Comparison of ENCODE assay signal across 10 mouse cellular contexts in genomic region chr15:25715996-25716395, GRCm38 (mm10).
DNase-seq lines count a peak whose midpoint lies in the region; ATAC-seq and TF ChIP-seq lines count a peak whose summit lies in the region.
"Had no signal": no experiment of that assay in that cellular context is flagged by ENCODE, and none has a peak within 500 bp of the region (broad histone marks: within the 10 kb centered on the region; RNA-seq: fewer than 3 reads in every experiment).

No protein-coding gene starts in this region.

- no peak overlapping the region for H3K4me2 ChIP-seq in kidney, embryonic 14.5 days (replicated peaks; ENCODE audit: low read depth, low read length)
- H3K4me2 ChIP-seq in hindbrain, embryonic 11.5 days (replicated peaks; ENCODE audit: low read depth, low read length), result no peak overlapping the region
- H3K4me2 ChIP-seq in intestine, postnatal 0 days (replicated peaks; ENCODE audit: low read depth), result no peak overlapping the region
- peak overlapping the region; percentile 24; the same call in 1 of the 2 replicates for H3K4me2 ChIP-seq in midbrain, embryonic 15.5 days

- H3K4me3 ChIP-seq in kidney, embryonic 14.5 days (ENCODE audit: low read length), result no peak overlapping the region
- H3K4me3 ChIP-seq in hindbrain, embryonic 11.5 days (ENCODE audit: low read depth, low read length), result no peak overlapping the region
- no peak overlapping the region for H3K4me3 ChIP-seq in intestine, postnatal 0 days (ENCODE audit: low read depth, low read length)
- H3K4me3 ChIP-seq in midbrain, embryonic 15.5 days, result no peak overlapping the region

- no peak for TF ChIP-seq CTCF in intestine, postnatal 0 days (IDR thresholded peaks at IDR 0.05; ENCODE audit: low read depth)

- WGBS in kidney, embryonic 14.5 days, result 73% methylated on average over 11 of the region's 11 CpGs
- 36% methylated on average over 11 of the region's 11 CpGs for WGBS in hindbrain, embryonic 11.5 days
- 55% methylated on average over 11 of the region's 11 CpGs for WGBS in intestine, postnatal 0 days
- 29% methylated on average over 11 of the region's 11 CpGs for WGBS in midbrain, embryonic 15.5 days

- no peaks in the 10 kb centered on the region for H3K9me3 ChIP-seq in kidney, embryonic 14.5 days (ENCODE audit: control insufficient read depth, low read length)
- no peaks in the 10 kb centered on the region for H3K9me3 ChIP-seq in hindbrain, embryonic 11.5 days (ENCODE audit: control insufficient read depth, low read length)
- H3K9me3 ChIP-seq in intestine, postnatal 0 days (ENCODE audit: control insufficient read depth), result no peaks in the 10 kb centered on the region
- H3K9me3 ChIP-seq in midbrain, embryonic 15.5 days, result no peaks in the 10 kb centered on the region

- peaks cover 15% of the 10 kb centered on the region; the same call in 1 of the 2 replicates for H3K36me3 ChIP-seq in kidney, embryonic 14.5 days (ENCODE audit: control insufficient read depth, insufficient read depth, low read length)
- H3K36me3 ChIP-seq in hindbrain, embryonic 11.5 days (ENCODE audit: control insufficient read depth, insufficient read depth, low read length), result no peaks in the 10 kb centered on the region
- H3K36me3 ChIP-seq in intestine, postnatal 0 days (ENCODE audit: control insufficient read depth, insufficient read depth), result peaks cover 6% of the 10 kb centered on the region; the same call in 1 of the 2 replicates
- H3K36me3 ChIP-seq in midbrain, embryonic 15.5 days (replicated peaks), result no peaks in the 10 kb centered on the region

- ATAC-seq in kidney, embryonic 14.5 days (ENCODE audit: low FRiP score, low TSS enrichment), result no peak
- peak; percentile 28; the same call in 1 of the 2 replicates for ATAC-seq in hindbrain, embryonic 11.5 days (ENCODE audit: low FRiP score)
- 0 out of 2 replicates have a peak, but pooled peaks have one; percentile 9 for ATAC-seq in intestine, postnatal 0 days
- ATAC-seq in midbrain, embryonic 15.5 days (replicated peaks), result no peak
- ATAC-seq in activated CD4-positive, CD25-positive, alpha-beta regulatory T cell, adult 4 months, result no peak

- no peaks in the 10 kb centered on the region; the same call in 1 of the 2 replicates for H3K4me1 ChIP-seq in kidney, embryonic 14.5 days (ENCODE audit: control insufficient read depth, insufficient read depth, low read length)
- 0 out of 2 replicates have a peak, but pooled peaks cover 2% of the 10 kb centered on the region for H3K4me1 ChIP-seq in hindbrain, embryonic 11.5 days (replicated peaks; ENCODE audit: control insufficient read depth, insufficient read depth, low read length)
- H3K4me1 ChIP-seq in intestine, postnatal 0 days (replicated peaks; ENCODE audit: control insufficient read depth, insufficient read depth, low read length), result no peaks in the 10 kb centered on the region
- peaks cover 26% of the 10 kb centered on the region for H3K4me1 ChIP-seq in midbrain, embryonic 15.5 days

- H3K9ac ChIP-seq in kidney, embryonic 14.5 days (ENCODE audit: low read depth, low read length), result no peak overlapping the region
- H3K9ac ChIP-seq in hindbrain, embryonic 11.5 days (ENCODE audit: low read depth, low read length), result no peak overlapping the region
- no peak overlapping the region for H3K9ac ChIP-seq in intestine, postnatal 0 days (ENCODE audit: low read depth, low read length)
- H3K9ac ChIP-seq in midbrain, embryonic 15.5 days, result no peak overlapping the region

- H3K27ac ChIP-seq in kidney, embryonic 14.5 days (ENCODE audit: low read depth, low read length), result no peak overlapping the region
- H3K27ac ChIP-seq in hindbrain, embryonic 11.5 days (ENCODE audit: low read depth, low read length), result no peak overlapping the region
- H3K27ac ChIP-seq in intestine, postnatal 0 days (ENCODE audit: low read depth, low read length), result no peak overlapping the region
- H3K27ac ChIP-seq in midbrain, embryonic 15.5 days, result no peak overlapping the region

- no peaks in the 10 kb centered on the region for H3K27me3 ChIP-seq in kidney, embryonic 14.5 days (ENCODE audit: control insufficient read depth, insufficient read depth, low read length)
- H3K27me3 ChIP-seq in hindbrain, embryonic 11.5 days (ENCODE audit: control insufficient read depth, insufficient read depth, low read length), result no peaks in the 10 kb centered on the region
- no peaks in the 10 kb centered on the region for H3K27me3 ChIP-seq in intestine, postnatal 0 days (replicated peaks; ENCODE audit: control insufficient read depth, insufficient read depth, low read length)
- no peaks in the 10 kb centered on the region for H3K27me3 ChIP-seq in midbrain, embryonic 15.5 days (replicated peaks)

- DNase-seq in kidney, adult 18-20 months, result peak; percentile 61
- peak; percentile 53 for DNase-seq in hindbrain, embryonic 11.5 days (ENCODE audit: low spot score)
- no peak for DNase-seq in testis, postnatal 14 days (ENCODE audit: low spot score)
- no peak for DNase-seq in right cerebral cortex, postnatal 36 days (ENCODE audit: low spot score in 2 of 2)
- DNase-seq: lung, adult 2 months; thymus, postnatal 25 days had no signal

Comparison
In these comparisons a context has a peak if more than half of its experiments do, and no peak if none do; other contexts are left out.
1. DNase-seq: peak in kidney, adult 18-20 months (single experiment) and hindbrain, embryonic 11.5 days (single experiment); none in testis, postnatal 14 days (single experiment) and right cerebral cortex, postnatal 36 days (0 of 2).
2. ATAC-seq: peak in hindbrain, embryonic 11.5 days (single experiment) and intestine, postnatal 0 days (single experiment); none in kidney, embryonic 14.5 days (single experiment), midbrain, embryonic 15.5 days (single experiment) and activated CD4-positive, CD25-positive, alpha-beta regulatory T cell, adult 4 months (single experiment).